In genomic region chr6:138006525-138007251, GRCm38 (mm10) we compare ENCODE assay signal across 24 mouse cellular contexts.
DNase-seq lines count a peak whose midpoint lies in the region; ATAC-seq lines count a peak whose summit lies in the region.
"Had no signal": no experiment of that assay in that cellular context is flagged by ENCODE, and none has a peak within 500 bp of the region (broad histone marks: within the 10 kb centered on the region; RNA-seq: fewer than 3 reads in every experiment).

No protein-coding gene starts in this region.

- DNase-seq in embryo, embryonic 10.5 days (ENCODE audit: low spot score), result peak; percentile 9
- DNase-seq in embryo, embryonic 10 days (ENCODE audit: low spot score), result no peak
- DNase-seq in heart, adult 11 months, result peak; percentile 61
- no peak for DNase-seq in heart, adult 18-20 months
- DNase-seq in kidney, adult 9 months, result no peak
- DNase-seq in left cerebral cortex, adult 11 months (ENCODE audit: low spot score), result no peak
- DNase-seq: adrenal gland, adult 8-10 months; cerebellum, adult 9-11 months; heart, postnatal 4 days; kidney, postnatal 36 days; layer of hippocampus, adult 9-11 months; lung, adult 18-20 months; lung, postnatal 14 days; midbrain, embryonic 14.5 days; right cerebral cortex, postnatal 14 days; thymus, adult 2 months had no signal

- H3K4me1 ChIP-seq in kidney, embryonic 15.5 days, result no peaks in the 10 kb centered on the region
- no peaks in the 10 kb centered on the region for H3K4me1 ChIP-seq in embryonic facial prominence, embryonic 15.5 days
- H3K4me1 ChIP-seq: hindbrain, embryonic 15.5 days; intestine, embryonic 15.5 days; limb, embryonic 10.5 days; megakaryocyte, embryonic 14.5 days; stomach, embryonic 15.5 days had no signal

- H3K36me3 ChIP-seq in kidney, embryonic 15.5 days, result no peaks in the 10 kb centered on the region
- no peaks in the 10 kb centered on the region for H3K36me3 ChIP-seq in embryonic facial prominence, embryonic 15.5 days
- H3K36me3 ChIP-seq: hindbrain, embryonic 15.5 days; intestine, embryonic 15.5 days; limb, embryonic 10.5 days; stomach, embryonic 15.5 days had no signal

- no peaks in the 10 kb centered on the region for H3K9me3 ChIP-seq in kidney, embryonic 15.5 days (replicated peaks)
- H3K9me3 ChIP-seq in embryonic facial prominence, embryonic 15.5 days (replicated peaks), result no peaks in the 10 kb centered on the region
- H3K9me3 ChIP-seq: hindbrain, embryonic 15.5 days; intestine, embryonic 15.5 days; limb, embryonic 10.5 days; stomach, embryonic 15.5 days had no signal

- H3K27me3 ChIP-seq in kidney, embryonic 15.5 days, result no peaks in the 10 kb centered on the region
- no peaks in the 10 kb centered on the region for H3K27me3 ChIP-seq in embryonic facial prominence, embryonic 15.5 days
- H3K27me3 ChIP-seq: hindbrain, embryonic 15.5 days; intestine, embryonic 15.5 days; megakaryocyte, embryonic 14.5 days; stomach, embryonic 15.5 days had no signal

- H3K4me2 ChIP-seq in kidney, embryonic 15.5 days, result peak overlapping the region; percentile 54
- 0 out of 2 replicates have a peak overlapping the region, but pooled peaks have one; percentile 19 for H3K4me2 ChIP-seq in embryonic facial prominence, embryonic 15.5 days (replicated peaks)
- H3K4me2 ChIP-seq: hindbrain, embryonic 15.5 days; intestine, embryonic 15.5 days; liver, embryonic 11.5 days; stomach, embryonic 15.5 days had no signal

- H3K27ac ChIP-seq in kidney, embryonic 15.5 days, result no peak overlapping the region
- H3K27ac ChIP-seq in embryonic facial prominence, embryonic 15.5 days (replicated peaks), result no peak overlapping the region
- H3K27ac ChIP-seq: hindbrain, embryonic 15.5 days; intestine, embryonic 15.5 days; limb, embryonic 10.5 days; stomach, embryonic 15.5 days had no signal

- peak overlapping the region; percentile 21; the same call in 1 of the 2 replicates for H3K4me3 ChIP-seq in kidney, embryonic 15.5 days (replicated peaks)
- no peak overlapping the region for H3K4me3 ChIP-seq in embryonic facial prominence, embryonic 15.5 days (replicated peaks)
- H3K4me3 ChIP-seq: hindbrain, embryonic 15.5 days; intestine, embryonic 15.5 days; limb, embryonic 10.5 days; megakaryocyte, embryonic 14.5 days; stomach, embryonic 15.5 days had no signal

- no peak overlapping the region for H3K9ac ChIP-seq in kidney, embryonic 15.5 days
- H3K9ac ChIP-seq in embryonic facial prominence, embryonic 15.5 days, result no peak overlapping the region
- H3K9ac ChIP-seq: hindbrain, embryonic 15.5 days; intestine, embryonic 15.5 days; stomach, embryonic 15.5 days had no signal

- WGBS in kidney, embryonic 15.5 days, result 41% methylated on average over 27 of the region's 27 CpGs
- WGBS in embryonic facial prominence, embryonic 15.5 days, result 60% methylated on average over 27 of the region's 27 CpGs

- peak; percentile 72 for ATAC-seq in kidney, embryonic 15.5 days (replicated peaks; ENCODE audit: low FRiP score)
- no peak for ATAC-seq in embryonic facial prominence, embryonic 15.5 days (ENCODE audit: insufficient number of reproducible peaks, low FRiP score, low TSS enrichment, low read depth)
- ATAC-seq: intestine, embryonic 15.5 days had no signal

Comparison
In these comparisons a context has a peak if more than half of its experiments do, and no peak if none do; other contexts are left out.
1. DNase-seq: peak in embryo, embryonic 10.5 days (single experiment) and heart, adult 11 months (single experiment); none in embryo, embryonic 10 days (single experiment), heart, adult 18-20 months (0 of 2), kidney, adult 9 months (single experiment) and left cerebral cortex, adult 11 months (single experiment).